Mouse (Mus musculus) testis, adult 2 months (tissue): ENCODE measurements around the gene Rab35. TPM values are rescaled to one million over a fixed set of nuclear protein-coding genes. Genes with fewer than 3 reads are reported as not detected.

Source experiments
- H3K27ac ChIP-seq: fragments of 200-500 bp; 2 replicates; pipeline ENCODE4 v1.5.1; 2012; ENCODE audit warnings: low read depth, low read length; ENCODE audit not compliant: control insufficient read depth, insufficient read depth
- H3K27me3 ChIP-seq: fragments of 200-500 bp; 2 replicates; pipeline ENCODE4 v1.6.1; 2012; ENCODE audit warnings: mild to moderate bottlenecking, low read length, moderate library complexity; ENCODE audit not compliant: control insufficient read depth, insufficient read depth
- H3K36me3 ChIP-seq: fragments of 200-500 bp; 2 replicates; pipeline ENCODE4 v1.6.1; 2012; ENCODE audit warnings: mild to moderate bottlenecking, low read length; ENCODE audit not compliant: control insufficient read depth, insufficient read depth
- H3K4me1 ChIP-seq: fragments of 200-500 bp; 2 replicates; pipeline ENCODE4 v1.6.1; 2012; ENCODE audit warnings: low read length; ENCODE audit not compliant: control insufficient read depth, insufficient read depth
- H3K4me3 ChIP-seq: fragments of 200-500 bp; 2 replicates; pipeline ENCODE4 v1.5.1; 2012; ENCODE audit warnings: low read depth, mild to moderate bottlenecking, low read length, moderate library complexity, mixed read lengths; ENCODE audit not compliant: control insufficient read depth
- CTCF ChIP-seq: fragments of 200-500 bp; IDR thresholded peaks from 2 replicates; pipeline ENCODE4 v1.5.1; 2012; ENCODE audit warnings: low read depth, mild to moderate bottlenecking, inconsistent platforms, low read length, moderate library complexity; ENCODE audit not compliant: control insufficient read depth, insufficient read depth, insufficient replicate concordance
- POLR2A ChIP-seq: fragments of 200-500 bp; IDR thresholded peaks from 2 replicates; pipeline ENCODE4 v1.6.1; 2012; ENCODE audit warnings: low read depth, mild to moderate bottlenecking, inconsistent platforms, low read length, moderate library complexity; ENCODE audit not compliant: control insufficient read depth
- polyA plus RNA-seq: library from polyadenylated mRNA; depleted of rRNA; stranded (reverse); fragments of >200 nt; gene quantifications from 2 replicates; pipeline ENCODE4 v1.2.3, GENCODE M21; 2012

Rab35 gene
- polyA plus RNA-seq, 1 experiment, result 15.4 TPM

DNA sequence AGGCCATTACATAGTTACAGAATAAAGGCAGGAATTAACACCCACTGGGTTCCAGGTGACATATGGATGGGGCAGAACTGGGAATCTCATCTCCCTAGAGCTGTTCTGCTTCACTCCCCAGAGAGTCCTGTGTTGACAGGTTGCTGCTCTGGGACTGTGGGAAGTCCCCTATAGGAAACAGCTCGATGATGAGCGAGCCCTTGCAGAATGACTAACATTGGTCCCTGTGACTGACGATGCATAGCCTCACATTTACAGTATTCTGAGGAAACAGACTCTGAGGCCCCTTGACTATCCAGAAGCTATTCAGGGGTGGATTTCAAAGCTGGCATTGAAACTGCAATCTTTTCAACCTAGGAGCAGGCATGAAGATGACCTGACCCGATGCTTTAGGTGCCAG is 2.0 kb upstream of the Rab35 start:
- TF ChIP-seq CTCF (no peak), POLR2A (no peak)
- Histone ChIP-seq H3K27ac (no peak overlapping the region), H3K4me1 (peaks cover 6% of the 10 kb centered on the region), H3K27me3 (no peaks in the 10 kb centered on the region), H3K36me3 (no peaks in the 10 kb centered on the region), H3K4me3 (no peak overlapping the region)

- Histone ChIP-seq H3K4me3 (peak overlapping the region; percentile 6), H3K36me3 (no peaks in the 10 kb centered on the region), H3K27me3 (no peaks in the 10 kb centered on the region), H3K27ac (no peak overlapping the region), H3K4me1 (peaks cover 6% of the 10 kb centered on the region)
- TF ChIP-seq CTCF (no peak), POLR2A (no peak)
Measured at GRCm38 (mm10) chr5:115630291-115630690, 1.4 kb upstream of the Rab35 start.

GRCm38 (mm10) chr5:115632358-115632714 is 628 bp downstream of the Rab35 start:
- H3K27ac ChIP-seq, result no peak overlapping the region
- H3K4me1 ChIP-seq, result peaks cover 6% of the 10 kb centered on the region
- peak overlapping the region; percentile 89 for H3K4me3 ChIP-seq
- no peaks in the 10 kb centered on the region for H3K27me3 ChIP-seq
- TF ChIP-seq POLR2A (no peak), CTCF (no peak)
- no peaks in the 10 kb centered on the region for H3K36me3 ChIP-seq

GRCm38 (mm10) chr5:115633060-115633459 is 1.4 kb downstream of the Rab35 start:
- Histone ChIP-seq H3K27me3 (no peaks in the 10 kb centered on the region), H3K4me3 (no peak overlapping the region), H3K27ac (no peak overlapping the region), H3K4me1 (peaks cover 6% of the 10 kb centered on the region), H3K36me3 (no peaks in the 10 kb centered on the region)
- TF ChIP-seq POLR2A, result no peak
- TF ChIP-seq CTCF, result no peak

DNA sequence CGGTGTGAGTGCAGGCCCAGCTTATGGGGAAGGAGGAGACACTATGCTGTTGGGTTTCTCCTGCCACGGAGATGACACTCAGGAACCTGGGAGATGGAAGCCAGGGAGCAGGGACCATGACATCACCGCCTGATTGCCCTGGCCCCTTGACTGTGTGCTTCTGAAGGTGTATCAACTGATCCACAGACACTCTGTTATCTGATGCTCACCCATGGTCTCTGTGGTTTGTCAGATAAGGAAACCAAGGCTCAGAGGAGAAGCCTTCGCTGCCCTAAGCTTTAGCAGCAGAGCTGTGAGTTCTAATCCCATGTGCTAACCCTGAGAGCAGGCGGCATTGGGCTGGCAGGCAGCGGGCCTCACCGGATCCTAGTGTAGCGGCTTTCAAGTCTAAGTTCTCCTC is 2.3 kb downstream of the Rab35 start:
- no peaks in the 10 kb centered on the region for H3K36me3 ChIP-seq
- no peak for TF ChIP-seq POLR2A
- no peak for TF ChIP-seq CTCF
- H3K4me1 ChIP-seq, result peaks cover 6% of the 10 kb centered on the region
- H3K27ac ChIP-seq, result no peak overlapping the region
- H3K27me3 ChIP-seq, result no peaks in the 10 kb centered on the region
- H3K4me3 ChIP-seq, result no peak overlapping the region

DNA sequence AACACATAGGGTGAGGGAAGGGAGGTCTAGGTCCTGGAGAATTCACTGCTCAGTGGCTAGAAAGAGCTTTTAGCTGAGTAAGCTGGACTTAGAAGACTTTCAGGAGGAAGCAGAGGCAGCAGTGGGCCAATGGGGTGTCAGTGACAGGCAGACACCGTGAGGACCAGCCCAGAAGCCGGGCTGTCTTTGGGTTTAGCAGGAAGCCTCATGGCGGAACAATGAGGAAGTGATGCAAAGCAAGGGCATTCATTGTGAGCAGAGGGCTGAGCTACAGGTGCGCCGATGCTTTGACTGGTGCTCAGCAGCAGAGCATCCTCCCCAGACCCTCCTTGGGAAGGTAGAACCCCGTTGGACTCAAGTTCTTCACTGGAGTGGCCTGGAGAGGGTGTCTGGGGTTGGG is 3.8 kb downstream of the Rab35 start:
- Histone ChIP-seq H3K27ac (no peak overlapping the region), H3K27me3 (no peaks in the 10 kb centered on the region), H3K36me3 (no peaks in the 10 kb centered on the region), H3K4me1 (peaks cover 6% of the 10 kb centered on the region), H3K4me3 (no peak overlapping the region)
- TF ChIP-seq POLR2A (no peak), CTCF (no peak)

- Histone ChIP-seq H3K4me3 (no peak overlapping the region), H3K27me3 (no peaks in the 10 kb centered on the region), H3K36me3 (peaks cover 4% of the 10 kb centered on the region), H3K4me1 (no peaks in the 10 kb centered on the region), H3K27ac (no peak overlapping the region)
- TF ChIP-seq POLR2A, result no peak
- TF ChIP-seq CTCF, result peak; percentile 17; the same call in 1 of the 2 replicates
Measured at GRCm38 (mm10) chr5:115644192-115644591, 12.5 kb downstream of the Rab35 start.

DNA sequence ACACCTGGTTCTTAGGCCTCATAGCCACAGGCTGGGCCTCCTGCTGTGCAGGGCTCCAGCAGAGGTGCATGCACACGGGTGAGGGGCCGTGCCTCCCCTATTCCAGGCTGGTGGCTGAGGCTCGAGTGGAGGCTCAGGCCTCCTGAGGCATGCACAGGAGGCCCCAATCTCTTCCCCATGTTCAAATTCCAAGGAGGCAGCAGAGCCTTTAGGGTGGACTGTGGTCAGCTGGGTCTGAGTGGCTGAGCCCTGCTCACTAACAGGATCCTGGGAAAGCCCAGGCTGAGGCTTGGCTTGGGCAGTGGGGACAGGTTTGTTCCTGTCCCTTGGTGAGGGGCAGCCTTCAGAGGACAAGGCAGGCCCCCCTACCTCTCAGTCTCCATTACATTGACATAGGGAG is 17.2 kb downstream of the Rab35 start:
- Histone ChIP-seq H3K27me3 (no peaks in the 10 kb centered on the region), H3K4me3 (no peak overlapping the region)
- TF ChIP-seq CTCF, result no peak
- TF ChIP-seq POLR2A, result no peak

More for the DNA sequence above, 17.2 kb downstream of the Rab35 start:
- H3K27ac ChIP-seq, result no peak overlapping the region
- peaks cover 7% of the 10 kb centered on the region for H3K4me1 ChIP-seq
- H3K36me3 ChIP-seq, result peaks cover 2% of the 10 kb centered on the region
